Mouse (Mus musculus) megakaryocyte, embryonic 14.5 days (primary cell): ENCODE measurements around the gene Srsf4. TPM values are rescaled to one million over a fixed set of nuclear protein-coding genes. Genes with fewer than 3 reads are reported as not detected.

Source experiments
- H3K27me3 ChIP-seq: replicated peaks from 2 replicates; pipeline ENCODE3; 2012; ENCODE audit warnings: inconsistent platforms
- H3K36me3 ChIP-seq: replicated peaks from 2 replicates; pipeline ENCODE3; 2012; ENCODE audit warnings: low read length, inconsistent platforms, mixed read lengths
- H3K4me1 ChIP-seq: 2 replicates; pipeline ENCODE4 v1.6.1; 2012; ENCODE audit warnings: inconsistent platforms
- H3K4me3 ChIP-seq: replicated peaks from 2 replicates; pipeline ENCODE3; 2012; ENCODE audit warnings: moderate library complexity, mild to moderate bottlenecking, inconsistent platforms
- H3K9me3 ChIP-seq: 2 replicates; pipeline ENCODE4 v1.6.1; 2012; ENCODE audit warnings: inconsistent platforms
- FLI1 ChIP-seq: IDR thresholded peaks from 2 replicates; pipeline ENCODE4 v1.6.1; 2012; ENCODE audit warnings: low read length, inconsistent platforms, mixed read lengths
- GATA1 ChIP-seq: IDR thresholded peaks from 3 replicates; pipeline ENCODE4 v1.6.1; 2012; ENCODE audit warnings: mixed read lengths, low read length, inconsistent platforms, borderline replicate concordance
- polyA plus RNA-seq: library from polyadenylated mRNA; stranded (reverse); fragments of >175 nt; gene quantifications from 2 replicates; pipeline ENCODE4 v1.2.3, GENCODE M21; 2012; ENCODE audit warnings: low replicate concordance; ENCODE audit not compliant: insufficient read depth

Gene Srsf4
- 53.8 and 135 TPM in 2 replicates for polyA plus RNA-seq

- no peak for TF ChIP-seq GATA1
- peak; percentile 84; the same call in 1 of the 2 replicates for TF ChIP-seq FLI1
- H3K27me3 ChIP-seq = no peaks in the 10 kb centered on the region
- H3K4me1 ChIP-seq = peaks cover 67% of the 10 kb centered on the region
- H3K9me3 ChIP-seq = no peaks in the 10 kb centered on the region
- H3K4me3 ChIP-seq = peak within 1 kb of the TSS; percentile 95
- peaks cover 11% of the 10 kb centered on the region for H3K36me3 ChIP-seq
These were observed at the start of gene Srsf4 for GRCm38 (mm10) chr4:131873293-131874168. Gene Srsf4, plus strand, starts transcription at chr4:131873617.

- Histone ChIP-seq H3K4me1 (no peaks in the 10 kb centered on the region; the same call in 1 of the 2 replicates), H3K36me3 (no peaks in the 10 kb centered on the region), H3K9me3 (no peaks in the 10 kb centered on the region), H3K27me3 (peaks cover 81% of the 10 kb centered on the region), H3K4me3 (no peak overlapping the region)
- no peak for TF ChIP-seq GATA1
- no peak for TF ChIP-seq FLI1
These were observed 48.5 kb upstream of the Srsf4 start for GRCm38 (mm10) chr4:131824939-131825338.

DNA sequence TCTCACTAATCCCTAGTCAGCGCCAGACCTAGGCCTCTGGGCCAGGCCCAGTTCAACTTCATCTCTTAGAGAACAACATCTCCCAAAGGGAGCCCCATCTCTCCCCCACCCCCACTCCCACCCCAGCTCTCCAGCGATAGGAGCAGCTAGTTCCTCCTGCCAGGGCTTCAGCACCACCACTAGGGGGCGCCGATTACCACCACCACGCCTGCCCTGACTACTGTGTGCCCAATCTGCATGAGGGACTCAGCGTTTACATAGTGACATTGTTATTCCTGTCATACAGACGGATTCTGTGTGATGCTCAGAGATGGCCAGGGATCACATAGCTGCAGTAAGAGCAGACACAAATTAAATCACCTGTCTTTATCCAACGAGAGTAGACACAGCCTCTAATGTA, 47.6 kb upstream of the Srsf4 start:
- TF ChIP-seq FLI1 (no peak), GATA1 (no peak)
- Histone ChIP-seq H3K9me3 (no peaks in the 10 kb centered on the region), H3K27me3 (peaks cover 81% of the 10 kb centered on the region), H3K4me3 (no peak overlapping the region), H3K4me1 (no peaks in the 10 kb centered on the region; the same call in 1 of the 2 replicates), H3K36me3 (no peaks in the 10 kb centered on the region)

GRCm38 (mm10) chr4:131826905-131827304, 46.5 kb upstream of the Srsf4 start:
- Histone ChIP-seq H3K4me3 (no peak overlapping the region), H3K4me1 (no peaks in the 10 kb centered on the region; the same call in 1 of the 2 replicates), H3K36me3 (no peaks in the 10 kb centered on the region), H3K27me3 (peaks cover 81% of the 10 kb centered on the region), H3K9me3 (no peaks in the 10 kb centered on the region)
- TF ChIP-seq GATA1 (no peak), FLI1 (no peak)

DNA sequence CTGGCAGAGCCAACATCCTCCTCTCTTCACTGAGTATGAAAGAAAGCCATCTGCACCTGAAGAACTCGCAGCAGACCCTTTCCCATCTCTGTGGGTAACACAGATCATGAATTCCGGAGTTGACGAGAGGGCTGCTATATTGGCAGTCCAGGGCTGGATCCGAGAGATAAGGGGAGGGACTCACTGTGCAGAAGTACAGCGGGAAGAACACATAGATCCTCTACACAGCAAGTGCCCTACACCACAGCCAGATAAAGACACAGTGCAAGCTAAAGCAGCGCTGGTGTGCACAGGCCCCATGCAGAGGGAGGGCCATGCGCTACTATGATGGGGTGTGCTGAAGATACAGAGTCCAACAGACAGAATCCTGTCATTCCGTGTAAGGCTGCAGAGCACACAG, 44.3 kb upstream of the Srsf4 start:
- no peaks in the 10 kb centered on the region for H3K9me3 ChIP-seq
- TF ChIP-seq GATA1 (no peak), FLI1 (no peak)
- peaks cover 4% of the 10 kb centered on the region; the same call in 1 of the 2 replicates for H3K4me1 ChIP-seq
- peaks cover 86% of the 10 kb centered on the region for H3K27me3 ChIP-seq
- H3K4me3 ChIP-seq = no peak overlapping the region
- H3K36me3 ChIP-seq = no peaks in the 10 kb centered on the region

DNA sequence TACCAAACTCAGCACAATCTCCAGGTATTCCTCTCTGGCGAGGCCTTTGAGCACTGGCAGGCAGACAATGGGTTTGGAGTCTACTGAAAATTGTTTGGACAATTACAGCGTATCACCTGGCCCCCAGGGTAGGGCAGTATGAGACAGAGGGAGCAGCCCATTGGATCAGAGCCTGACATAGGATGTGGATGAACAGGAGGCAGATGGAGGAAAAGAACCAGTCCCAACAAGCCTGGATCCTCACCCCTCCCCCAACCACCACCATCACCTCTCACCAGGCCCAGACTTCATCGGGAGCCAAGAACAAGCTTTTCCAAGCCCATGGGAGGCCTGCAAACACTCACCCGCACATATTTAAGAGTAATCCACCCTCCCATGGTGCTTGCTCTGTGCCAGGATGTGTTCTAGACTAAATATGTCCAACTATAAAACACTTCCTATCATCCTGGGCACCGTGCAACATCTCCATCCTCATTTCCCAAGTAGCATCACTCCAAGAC, 41.8 kb upstream of the Srsf4 start:
- TF ChIP-seq FLI1 (no peak), GATA1 (no peak)
- H3K4me3 ChIP-seq = no peak overlapping the region
- H3K4me1 ChIP-seq = peaks cover 14% of the 10 kb centered on the region
- no peaks in the 10 kb centered on the region for H3K9me3 ChIP-seq
- peaks cover 90% of the 10 kb centered on the region for H3K27me3 ChIP-seq
- no peaks in the 10 kb centered on the region for H3K36me3 ChIP-seq

DNA sequence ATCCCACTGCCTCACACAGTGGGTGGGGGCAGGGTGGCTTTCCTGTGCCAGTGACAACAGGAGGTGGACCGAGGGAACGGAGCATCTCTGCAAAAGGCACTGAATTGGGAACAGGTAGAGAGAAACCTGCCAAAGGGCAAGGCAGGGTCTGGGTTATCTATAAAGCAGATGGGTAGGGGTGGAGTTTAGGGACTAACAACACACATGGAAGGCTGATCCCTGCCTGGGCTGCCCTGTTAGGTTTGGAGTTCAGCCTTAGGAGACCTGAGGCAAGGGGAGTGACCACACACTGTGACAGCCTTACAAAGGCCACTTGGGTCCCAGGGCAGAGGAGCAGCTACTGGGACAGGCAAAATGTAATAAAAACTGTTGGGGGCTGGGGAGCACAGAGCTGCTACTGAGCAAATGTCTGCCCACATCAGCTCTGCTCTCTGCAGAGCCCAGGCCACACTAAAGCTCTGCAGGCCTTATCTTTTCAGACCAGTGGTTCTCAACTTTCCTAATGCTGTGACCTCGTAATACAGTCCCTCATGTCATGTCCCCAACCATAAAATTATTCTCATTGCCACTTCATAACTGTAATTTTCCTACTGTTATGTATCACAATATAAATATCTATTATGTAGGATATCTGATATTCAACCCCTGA, 40.5 kb upstream of the Srsf4 start:
- Histone ChIP-seq H3K4me3 (no peak overlapping the region), H3K4me1 (peaks cover 27% of the 10 kb centered on the region), H3K36me3 (no peaks in the 10 kb centered on the region), H3K9me3 (no peaks in the 10 kb centered on the region), H3K27me3 (peaks cover 94% of the 10 kb centered on the region)
- no peak for TF ChIP-seq GATA1
- TF ChIP-seq FLI1 = no peak

- Histone ChIP-seq H3K9me3 (no peaks in the 10 kb centered on the region), H3K4me3 (no peak overlapping the region), H3K4me1 (peaks cover 34% of the 10 kb centered on the region), H3K36me3 (no peaks in the 10 kb centered on the region), H3K27me3 (peaks cover 98% of the 10 kb centered on the region)
- TF ChIP-seq FLI1 (no peak), GATA1 (no peak)
These were observed 39.3 kb upstream of the Srsf4 start for GRCm38 (mm10) chr4:131833971-131834609.

DNA sequence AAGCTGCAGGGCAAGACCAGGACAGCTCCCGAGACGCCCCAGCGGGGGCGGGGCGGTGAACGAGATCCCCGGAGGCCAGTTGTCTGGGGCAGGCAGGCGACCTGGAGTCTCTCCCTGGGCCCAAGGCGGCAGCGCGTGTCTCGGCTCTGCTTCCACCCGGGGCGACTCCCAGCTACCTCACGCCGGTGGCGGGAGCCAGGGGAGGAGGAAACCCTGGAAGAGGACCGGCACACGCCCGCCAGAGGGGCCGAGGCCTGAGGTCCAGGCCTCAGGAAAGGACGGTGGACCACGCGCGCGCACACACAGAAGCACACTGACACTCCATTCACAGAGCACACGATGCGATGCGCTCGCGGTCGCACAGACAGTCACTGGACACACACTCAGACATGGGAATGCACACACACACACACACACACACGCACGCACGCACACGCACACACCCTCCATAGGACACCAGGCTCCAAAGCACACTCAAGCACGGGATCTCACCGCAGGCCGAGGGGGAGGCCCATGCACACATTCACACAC, 37.0 kb upstream of the Srsf4 start:
- Histone ChIP-seq H3K4me1 (peaks cover 34% of the 10 kb centered on the region), H3K36me3 (no peaks in the 10 kb centered on the region), H3K27me3 (peaks cover 91% of the 10 kb centered on the region), H3K4me3 (peak overlapping the region; percentile 92), H3K9me3 (no peaks in the 10 kb centered on the region)
- no peak for TF ChIP-seq FLI1
- TF ChIP-seq GATA1 = no peak
